Mouse (Mus musculus): ENCODE results near the gene Gm12355. TPM values are rescaled to one million over a fixed set of nuclear protein-coding genes. Genes with fewer than 3 reads are reported as not detected.

Gene Gm12355
- polyA plus RNA-seq, 2 experiments from 2014 or later: 2.2 to 10.0 TPM

- ATAC-seq: no peak
These were observed 44.0 kb downstream of the Gm12355 start for GRCm38 (mm10) chr11:98581286-98582029.

- ATAC-seq: no peak
These were observed 45.0 kb downstream of the Gm12355 start for GRCm38 (mm10) chr11:98580301-98581121.

- ATAC-seq: no peak
These were observed 47.7 kb downstream of the Gm12355 start for GRCm38 (mm10) chr11:98577776-98578175.

Other genes starting within 250 kb of the Gm12355 start
- not detected for gene Tcap, start 241.8 kb downstream of the Gm12355 start, polyA plus RNA-seq (2017; shearing (Covaris generic))
- not detected for gene Pnmt, start 239.2 kb downstream of the Gm12355 start, polyA plus RNA-seq (2017; shearing (Covaris generic))
- gene Pgap3, start 225.2 kb downstream of the Gm12355 start, polyA plus RNA-seq (2017; shearing (Covaris generic)): 1 to 10 TPM; 3.3 to 4.0 TPM
- under 1 TPM in 1 of 2 experiments, not detected in 1; 0.07 TPM for gene Erbb2, start 213.2 kb downstream of the Gm12355 start, polyA plus RNA-seq (2017; shearing (Covaris generic))
- 100 to 1,000 TPM; 161 to 193 TPM for gene Mien1, start 186.7 kb downstream of the Gm12355 start, polyA plus RNA-seq (2017; shearing (Covaris generic))
- gene Grb7, start 179.3 kb downstream of the Gm12355 start, polyA plus RNA-seq (2017; shearing (Covaris generic)): 1 to 10 TPM; 2.3 to 3.4 TPM
- 100 to 1,000 TPM in 1 of 2 experiments, 10 to 100 TPM in 1; 95.8 to 124 TPM for gene Ikzf3, start 79.6 kb downstream of the Gm12355 start, polyA plus RNA-seq (2017; shearing (Covaris generic))
- 1 to 10 TPM; 4.2 to 7.1 TPM for gene Zpbp2, start 74.6 kb downstream of the Gm12355 start, polyA plus RNA-seq (2017; shearing (Covaris generic))
- gene Ormdl3, start 38.3 kb downstream of the Gm12355 start, polyA plus RNA-seq (2017; shearing (Covaris generic)): 10 to 100 TPM; 15.8 to 37.6 TPM
- not detected for gene Lrrc3c, start 27.4 kb downstream of the Gm12355 start, polyA plus RNA-seq (2017; shearing (Covaris generic))
- not detected for gene Gsdma3, start 699 bp upstream of the Gm12355 start, polyA plus RNA-seq (2017; shearing (Covaris generic))
- gene Gsdma2, start 21.1 kb upstream of the Gm12355 start, polyA plus RNA-seq (2017; shearing (Covaris generic)): not detected
- under 1 TPM in 1 of 2 experiments, not detected in 1; 0.20 TPM for gene Gsdma, start 38.7 kb upstream of the Gm12355 start, polyA plus RNA-seq (2017; shearing (Covaris generic))
- 10 to 100 TPM; 14.2 to 25.7 TPM for gene Psmd3, start 56.9 kb upstream of the Gm12355 start, polyA plus RNA-seq (2017; shearing (Covaris generic))
- not detected for gene Csf3, start 75.6 kb upstream of the Gm12355 start, polyA plus RNA-seq (2017; shearing (Covaris generic))
- gene Med24, start 103.8 kb upstream of the Gm12355 start, polyA plus RNA-seq (2017; shearing (Covaris generic)): 10 to 100 TPM; 19.1 to 27.9 TPM
- gene Thra, start 115.0 kb upstream of the Gm12355 start, polyA plus RNA-seq (2017; shearing (Covaris generic)): 1 to 10 TPM; 1.4 to 3.5 TPM
- 1 to 10 TPM; 2.9 to 5.4 TPM for gene Nr1d1, start 149.7 kb upstream of the Gm12355 start, polyA plus RNA-seq (2017; shearing (Covaris generic))
- gene Msl1, start 169.9 kb upstream of the Gm12355 start, polyA plus RNA-seq (2017; shearing (Covaris generic)): 10 to 100 TPM; 19.9 to 22.0 TPM
- 10 to 100 TPM; 10.6 to 11.2 TPM for gene Casc3, start 179.2 kb upstream of the Gm12355 start, polyA plus RNA-seq (2017; shearing (Covaris generic))
- gene Rapgefl1, start 211.1 kb upstream of the Gm12355 start, polyA plus RNA-seq (2017; shearing (Covaris generic)): under 1 TPM in 1 of 2 experiments, not detected in 1; 0.15 TPM
- 10 to 100 TPM; 10.9 to 12.3 TPM for gene Wipf2, start 238.0 kb upstream of the Gm12355 start, polyA plus RNA-seq (2017; shearing (Covaris generic))

All from activated CD4-positive, CD25-positive, alpha-beta regulatory T cell, adult 4 months (primary cell).